Mouse (Mus musculus) MEL (cell line): ENCODE measurements around the gene Hacd4.

Experiments
- CTCF ChIP-seq, 3 experiments: IDR thresholded peaks in 2 of 3; conservative IDR thresholded peaks in 1 of 3; 2 replicates each; pipeline ENCODE4 v1.5.1; 2011 to 2012; ENCODE audit warnings: low read length in 3 of 3, low read depth in 2 of 3, mild to moderate bottlenecking in 2 of 3, improper control_type of control experiment in 1 of 3, inconsistent platforms in 1 of 3, mixed read lengths in 1 of 3, moderate library complexity in 1 of 3; ENCODE audit not compliant: control insufficient read depth in 1 of 3, insufficient read depth in 1 of 3, poor library complexity in 1 of 3, severe bottlenecking in 1 of 3
- E2F4 ChIP-seq: IDR thresholded peaks from 2 replicates; pipeline ENCODE4 v1.6.1; 2011; ENCODE audit warnings: low read depth, low read length, improper control_type of control experiment, borderline replicate concordance
- EP300 ChIP-seq, 2 experiments: IDR thresholded peaks; 2 replicates each; pipeline ENCODE4 v1.6.1; 2011; ENCODE audit warnings: improper control_type of control experiment in 2 of 2, low read length in 2 of 2, low read depth in 1 of 2, mild to moderate bottlenecking in 1 of 2
- MXI1 ChIP-seq: IDR thresholded peaks from 2 replicates; pipeline ENCODE4 v1.6.1; 2011; ENCODE audit warnings: mild to moderate bottlenecking, low read depth, low read length, improper control_type of control experiment
- POLR2A ChIP-seq, 2 experiments: IDR thresholded peaks; 2 replicates each; pipeline ENCODE4 v1.6.1; 2011 to 2012; ENCODE audit warnings: low read length in 2 of 2, mild to moderate bottlenecking in 2 of 2, control low read depth in 1 of 2, improper control_type of control experiment in 1 of 2, low read depth in 1 of 2, moderate library complexity in 1 of 2; ENCODE audit not compliant: control insufficient read depth in 1 of 2, insufficient read depth in 1 of 2, poor library complexity in 1 of 2
- POLR2AphosphoS2 ChIP-seq: IDR thresholded peaks from 2 replicates; pipeline ENCODE4 v1.6.1; 2011; ENCODE audit warnings: low read length, improper control_type of control experiment
- TCF12 ChIP-seq: IDR thresholded peaks from 2 replicates; pipeline ENCODE4 v1.6.1; 2014; ENCODE audit warnings: low read depth, mild to moderate bottlenecking, inconsistent platforms, low read length, improper control_type of control experiment, moderate library complexity
- USF1 ChIP-seq: IDR thresholded peaks from 2 replicates; pipeline ENCODE4 v1.6.1; 2014; ENCODE audit warnings: low read depth, mild to moderate bottlenecking, inconsistent platforms, low read length, improper control_type of control experiment, moderate library complexity
- USF2 ChIP-seq, 2 experiments: IDR thresholded peaks; 2 replicates each; pipeline ENCODE4 v1.6.1; 2011 to 2012; ENCODE audit warnings: improper control_type of control experiment in 2 of 2, low read length in 2 of 2, borderline replicate concordance in 1 of 2, inconsistent platforms in 1 of 2, low read depth in 1 of 2, mild to moderate bottlenecking in 1 of 2; ENCODE audit not compliant: insufficient read depth in 1 of 2

DNA sequence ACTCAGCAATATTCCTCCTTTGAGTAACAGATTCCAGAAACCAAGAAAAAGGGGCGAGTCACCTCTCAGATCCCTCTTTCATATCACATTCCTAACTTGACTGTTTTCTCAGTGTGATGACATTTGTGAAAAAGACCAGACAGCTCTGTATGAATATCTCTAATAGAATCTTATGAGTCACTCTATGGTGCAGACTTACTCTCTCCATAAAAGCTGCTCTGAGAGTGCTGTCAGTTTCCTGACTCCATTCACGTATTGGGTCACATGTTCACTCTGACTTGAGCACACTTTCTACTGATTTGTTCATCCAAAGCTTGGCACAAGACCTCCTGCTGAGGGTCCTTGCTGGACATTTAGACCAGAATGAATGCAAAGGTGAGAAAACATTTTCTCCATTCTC, 10.2 kb upstream of the Hacd4 start:
- TF ChIP-seq MXI1 = no peak
- no peak for TF ChIP-seq CTCF (IDR thresholded peaks at IDR 0.05 in 2 of 3, conservative IDR thresholded peaks at IDR 0.05 in 1 of 3; ENCODE audit: control insufficient read depth in 1 of 3, insufficient read depth in 1 of 3, low read depth in 2 of 3, low read length in 3 of 3, poor library complexity in 1 of 3, severe bottlenecking in 1 of 3)
- no peak for TF ChIP-seq EP300 (IDR thresholded peaks at IDR 0.05; ENCODE audit: low read depth in 1 of 2, low read length in 2 of 2)
- TF ChIP-seq USF2 (IDR thresholded peaks at IDR 0.05; ENCODE audit: borderline replicate concordance in 1 of 2, insufficient read depth in 1 of 2, low read depth in 1 of 2, low read length in 2 of 2) = no peak
- no peak for TF ChIP-seq POLR2A (IDR thresholded peaks at IDR 0.05; ENCODE audit: control insufficient read depth in 1 of 2, insufficient read depth in 1 of 2, low read depth in 1 of 2, low read length in 2 of 2, poor library complexity in 1 of 2)
- TF ChIP-seq E2F4 = no peak
- TF ChIP-seq POLR2AphosphoS2 = no peak
- 0 out of 2 replicates have a peak, but pooled peaks have one; percentile 28 for TF ChIP-seq USF1
- no peak for TF ChIP-seq TCF12
